Mouse (Mus musculus) cerebellum, adult 2 months (tissue): ENCODE data around the gene Dock9. TPM values are rescaled to one million over a fixed set of nuclear protein-coding genes. Genes with fewer than 3 reads are reported as not detected.

Experiments used
- DNase-seq, 2 experiments: peaks; one replicate each; pipeline ENCODE4 v3.0.0; 2021
- H3K27ac ChIP-seq: fragments of 200-500 bp; 2 replicates; pipeline ENCODE4 v1.5.1; 2012; ENCODE audit warnings: low read length, control low read depth, inconsistent platforms; ENCODE audit not compliant: insufficient read depth
- H3K27me3 ChIP-seq: fragments of 200-500 bp; 2 replicates; pipeline ENCODE4 v1.6.1; 2012; ENCODE audit warnings: inconsistent platforms, mild to moderate bottlenecking, low read length, moderate library complexity; ENCODE audit not compliant: control insufficient read depth, insufficient read depth
- H3K4me1 ChIP-seq: fragments of 200-500 bp; 2 replicates; pipeline ENCODE4 v1.6.1; 2011; ENCODE audit warnings: low read length; ENCODE audit not compliant: control insufficient read depth, insufficient read depth
- H3K4me3 ChIP-seq: fragments of 200-500 bp; replicated peaks from 2 replicates; pipeline ENCODE3; 2011; ENCODE audit warnings: mild to moderate bottlenecking, low read depth, low read length, control low read depth; ENCODE audit not compliant: insufficient read depth
- CTCF ChIP-seq: fragments of 200-500 bp; IDR thresholded peaks from 2 replicates; pipeline ENCODE4 v1.5.1; 2011; ENCODE audit warnings: low read depth, mild to moderate bottlenecking, control low read depth, low read length, moderate library complexity, borderline replicate concordance; ENCODE audit not compliant: insufficient read depth
- POLR2A ChIP-seq: fragments of 200-500 bp; IDR thresholded peaks from 2 replicates; pipeline ENCODE4 v1.6.1; 2011; ENCODE audit warnings: low read length, control low read depth, borderline replicate concordance; ENCODE audit not compliant: insufficient read depth
- WGBS: fragments of 180-500 bp; shearing (Covaris S2); methylation state at CpG from one replicate; pipeline ENCODE4 v1.1.7; 2018; 5-methylcytosine and 5-hydroxymethylcytosine counted together
- polyA plus RNA-seq: library from polyadenylated mRNA; depleted of rRNA; stranded (reverse); fragments of >200 nt; gene quantifications from 2 replicates; pipeline ENCODE4 v1.2.3, GENCODE M21; 2012

Dock9 gene
- polyA plus RNA-seq, 1 experiment: 140 TPM

DNA sequence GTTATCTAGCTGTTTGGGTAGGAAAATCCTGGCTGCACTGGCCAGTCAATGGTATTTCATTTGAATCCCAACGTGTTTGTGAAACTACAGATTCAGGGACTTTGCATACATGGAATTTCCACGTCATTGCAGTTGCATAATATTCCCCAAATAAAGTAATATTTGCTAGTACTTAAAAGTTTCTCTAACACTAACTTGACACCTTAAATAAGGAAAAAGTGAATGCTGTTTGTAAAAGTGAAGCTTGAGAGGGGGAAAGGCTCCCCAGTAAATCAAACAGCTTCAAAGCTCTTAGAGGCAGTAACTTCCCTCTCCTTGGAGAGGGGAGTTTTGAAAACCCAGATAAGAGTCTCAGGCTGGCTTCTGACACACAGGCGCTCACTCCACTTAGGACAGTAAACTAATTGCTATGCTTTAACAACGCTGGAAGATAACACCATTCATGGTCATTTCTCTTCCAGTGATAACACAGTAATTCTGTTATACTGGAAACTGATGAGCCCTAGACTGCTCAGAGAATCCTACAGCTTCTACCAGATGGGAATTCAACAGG lies 20.3 kb downstream of the Dock9 start:
- H3K4me3 ChIP-seq: no peak overlapping the region
- peaks cover 8% of the 10 kb centered on the region; the same call in 1 of the 2 replicates for H3K4me1 ChIP-seq
- no peak for DNase-seq
- no peak overlapping the region for H3K27ac ChIP-seq
- WGBS: 94% methylated on average over 4 of the region's 4 CpGs
- H3K27me3 ChIP-seq: no peaks in the 10 kb centered on the region
- TF ChIP-seq CTCF (no peak), POLR2A (no peak)

DNA sequence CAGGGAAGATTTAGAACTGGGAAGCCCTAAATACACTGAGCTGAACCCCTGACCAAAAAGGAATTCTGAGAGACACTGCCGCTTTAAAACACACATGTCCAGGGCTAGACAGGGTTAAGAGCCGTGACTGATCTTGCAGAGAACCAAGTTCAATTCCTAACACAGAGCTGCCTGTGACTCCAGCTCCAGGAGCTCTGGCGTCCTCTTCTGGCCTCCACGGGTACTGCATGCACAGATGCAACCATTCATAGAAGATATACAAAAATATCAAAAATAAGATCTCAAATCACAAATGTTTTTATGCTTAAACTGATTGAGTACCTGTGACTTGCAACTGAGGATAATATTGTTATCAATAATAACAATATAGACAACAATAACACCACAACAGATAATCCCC lies 20.9 kb downstream of the Dock9 start:
- no peak for DNase-seq
- H3K27me3 ChIP-seq: no peaks in the 10 kb centered on the region
- no peak overlapping the region for H3K4me3 ChIP-seq
- WGBS: 90% methylated on average over 4 of the region's 4 CpGs
- TF ChIP-seq POLR2A (no peak), CTCF (peak; percentile 37; the same call in 1 of the 2 replicates)
- peaks cover 7% of the 10 kb centered on the region; the same call in 1 of the 2 replicates for H3K4me1 ChIP-seq
- H3K27ac ChIP-seq: no peak overlapping the region

DNA sequence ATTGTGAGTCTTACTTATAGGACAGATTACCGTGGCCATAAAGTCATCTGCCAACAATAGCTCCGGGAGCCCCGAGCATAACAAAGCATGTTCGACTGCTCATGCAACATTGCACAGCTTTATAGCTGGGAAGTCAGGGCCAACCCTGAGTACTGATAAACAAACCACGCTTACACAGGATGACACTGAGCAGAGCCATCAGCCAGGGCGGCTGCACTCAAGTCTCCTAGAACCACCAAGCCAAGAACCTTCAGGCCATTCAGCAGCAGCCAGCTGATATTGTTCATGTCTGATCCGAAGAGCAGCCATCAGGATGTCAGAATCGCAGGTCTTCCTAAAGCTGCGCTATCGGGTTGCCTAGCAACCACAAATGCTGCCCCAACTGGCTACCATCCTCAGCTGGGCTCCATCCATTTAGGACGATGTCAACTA lies 35.6 kb downstream of the Dock9 start:
- H3K4me3 ChIP-seq: no peak overlapping the region
- TF ChIP-seq POLR2A (no peak), CTCF (no peak)
- H3K27ac ChIP-seq: peak overlapping the region; percentile 60; the same call in 1 of the 2 replicates
- H3K27me3 ChIP-seq: no peaks in the 10 kb centered on the region
- DNase-seq: peak; percentile 49
- peaks cover 17% of the 10 kb centered on the region for H3K4me1 ChIP-seq
- 16% methylated on average over 11 of the region's 11 CpGs for WGBS

DNA sequence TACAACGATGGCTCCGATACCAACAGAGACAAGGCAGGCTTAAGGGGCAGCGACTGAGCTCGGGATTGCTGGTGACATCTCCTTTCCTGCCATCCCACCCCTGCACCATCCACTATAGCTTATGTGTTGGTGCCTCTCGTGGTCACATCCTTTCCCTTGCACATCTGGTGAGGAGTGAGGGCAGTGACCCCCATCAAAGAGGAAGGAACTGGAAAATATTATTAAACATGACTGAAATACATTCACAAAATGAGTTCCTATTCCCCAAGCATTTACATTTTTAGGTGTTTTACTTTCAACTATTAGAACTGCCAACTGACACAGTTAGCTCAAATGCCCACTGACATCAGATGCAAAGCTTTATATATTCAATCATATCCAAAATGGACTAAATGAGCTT lies 37.2 kb downstream of the Dock9 start:
- Histone ChIP-seq H3K27me3 (no peaks in the 10 kb centered on the region), H3K27ac (no peak overlapping the region), H3K4me3 (no peak overlapping the region), H3K4me1 (peaks cover 17% of the 10 kb centered on the region)
- 92% methylated on average over 5 of the region's 5 CpGs for WGBS
- no peak for DNase-seq
- no peak for TF ChIP-seq POLR2A

DNA sequence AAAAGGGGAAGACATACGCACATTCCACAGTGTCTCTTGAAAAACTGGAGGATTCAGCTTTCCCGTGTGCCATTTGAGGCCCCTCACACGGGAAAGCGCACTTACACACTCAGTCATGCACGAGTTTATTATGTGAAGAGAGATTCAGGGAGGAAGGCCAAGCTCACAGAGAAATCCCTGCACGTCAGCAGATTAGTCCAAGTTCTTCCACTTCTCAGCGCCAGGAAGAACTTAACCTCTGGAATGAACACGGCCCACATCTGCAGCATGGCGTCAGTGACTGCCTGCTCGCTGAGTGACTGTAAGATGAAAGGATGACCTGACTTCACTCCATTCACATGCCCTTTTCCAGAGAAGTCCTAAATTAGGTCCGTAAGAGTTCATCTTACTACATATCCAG lies 43.5 kb downstream of the Dock9 start:
- Histone ChIP-seq H3K27me3 (no peaks in the 10 kb centered on the region), H3K4me1 (peaks cover 11% of the 10 kb centered on the region), H3K4me3 (no peak overlapping the region), H3K27ac (no peak overlapping the region)
- DNase-seq: no peak
- TF ChIP-seq POLR2A: no peak
- TF ChIP-seq CTCF: no peak
- 66% methylated on average over 11 of the region's 11 CpGs for WGBS

DNA sequence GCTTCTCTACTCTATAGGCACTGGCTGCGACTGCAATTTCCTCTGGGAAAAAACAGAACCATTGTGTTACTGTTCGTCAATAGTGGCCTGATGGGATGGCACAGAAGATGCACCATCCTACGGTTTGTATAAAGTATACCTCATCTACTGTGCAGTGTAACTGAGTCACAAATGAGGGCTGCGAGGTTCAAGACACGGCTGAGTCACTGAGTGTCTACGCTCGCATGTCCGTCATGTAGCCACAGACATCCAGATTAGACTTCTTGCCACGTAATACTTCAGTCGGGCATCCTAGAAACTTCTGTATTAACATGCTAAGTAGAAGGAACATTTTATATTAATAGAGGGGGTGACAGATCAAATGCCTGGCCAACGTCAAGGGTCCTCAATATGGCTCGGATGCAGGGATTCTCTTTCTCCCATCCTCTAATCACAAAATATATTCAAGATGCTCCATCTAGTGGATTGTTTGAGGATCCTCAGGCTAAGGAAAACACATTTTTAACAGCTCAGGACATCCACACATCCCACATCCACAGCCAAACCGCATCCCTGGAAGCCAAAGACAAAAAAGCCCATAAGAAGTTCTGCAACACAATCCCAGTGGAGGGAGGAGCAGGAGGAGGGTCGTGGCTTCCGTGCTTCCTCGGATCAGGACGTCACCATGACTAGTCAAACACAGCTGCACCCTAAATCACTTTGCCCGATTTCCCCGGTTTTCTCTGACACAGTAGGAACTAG lies 44.8 kb downstream of the Dock9 start:
- WGBS: 63% methylated on average over 19 of the region's 19 CpGs
- Histone ChIP-seq H3K27me3 (no peaks in the 10 kb centered on the region), H3K27ac (no peak overlapping the region), H3K4me1 (peaks cover 15% of the 10 kb centered on the region; the same call in 1 of the 2 replicates), H3K4me3 (no peak overlapping the region)
- no peak for DNase-seq
- TF ChIP-seq CTCF (peak; percentile 43; the same call in 1 of the 2 replicates), POLR2A (no peak)

DNA sequence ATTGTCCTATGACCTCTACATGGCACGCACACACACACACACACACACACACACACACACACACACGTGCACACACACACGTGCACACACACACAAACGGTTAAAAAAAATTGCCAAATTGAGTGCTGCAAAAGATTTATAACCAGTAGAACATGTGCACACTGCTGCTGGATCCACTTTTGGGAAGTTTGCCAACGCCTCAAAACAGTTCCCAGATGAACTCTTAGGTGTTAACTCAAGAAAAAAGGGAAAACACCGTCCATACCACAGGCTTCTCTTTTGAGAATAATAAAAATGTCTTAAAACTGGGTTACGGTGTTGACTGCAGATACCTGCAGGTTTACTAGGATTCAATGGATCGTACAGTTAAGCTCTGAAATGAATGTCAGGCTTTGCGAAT lies 48.0 kb downstream of the Dock9 start:
- H3K4me1 ChIP-seq: peaks cover 22% of the 10 kb centered on the region
- no peak overlapping the region for H3K4me3 ChIP-seq
- 71% methylated on average over 9 of the region's 9 CpGs for WGBS
- DNase-seq: no peak
- H3K27ac ChIP-seq: no peak overlapping the region
- no peaks in the 10 kb centered on the region for H3K27me3 ChIP-seq
- TF ChIP-seq CTCF (no peak), POLR2A (no peak)

DNA sequence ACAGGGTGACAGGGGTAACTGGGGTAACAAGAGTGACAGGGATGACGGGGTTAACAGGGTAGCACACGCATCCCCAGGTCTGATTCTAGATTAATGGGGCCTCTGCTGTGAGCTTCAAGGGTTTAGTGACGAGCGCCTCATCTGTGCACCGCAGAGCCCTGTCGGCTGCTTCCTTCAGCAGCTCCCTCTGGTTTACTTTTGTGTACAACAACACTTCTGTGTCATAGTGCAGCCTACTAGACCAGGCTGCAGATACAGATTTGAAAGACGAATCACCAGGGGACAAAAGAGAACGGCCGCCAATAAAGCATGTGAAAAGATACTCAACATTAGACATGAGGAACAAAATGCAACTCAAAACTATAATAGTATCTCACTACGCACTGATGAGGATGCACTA lies 48.6 kb downstream of the Dock9 start:
- TF ChIP-seq POLR2A (no peak), CTCF (no peak)
- WGBS: 75% methylated on average over 10 of the region's 10 CpGs
- Histone ChIP-seq H3K4me3 (no peak overlapping the region), H3K4me1 (peaks cover 19% of the 10 kb centered on the region), H3K27ac (no peak overlapping the region), H3K27me3 (no peaks in the 10 kb centered on the region)
- no peak for DNase-seq
